In genomic region chr8:89245131-89245751, GRCm38 (mm10) we compare ENCODE assay signal across 8 mouse cellular contexts.
DNase-seq lines count a peak whose midpoint lies in the region; ATAC-seq and TF ChIP-seq lines count a peak whose summit lies in the region.

No protein-coding gene starts in this region.

- no peak overlapping the region for H3K27ac ChIP-seq in lung, embryonic 14.5 days (ENCODE audit: low read depth)
- H3K27ac ChIP-seq in forebrain, embryonic 13.5 days: no peak overlapping the region
- H3K27ac ChIP-seq in limb, embryonic 14.5 days (replicated peaks; ENCODE audit: low read depth, low read length): no peak overlapping the region
- H3K27ac ChIP-seq in stomach, postnatal 0 days (replicated peaks): no peak overlapping the region

- H3K4me2 ChIP-seq in lung, embryonic 14.5 days: peak overlapping the region; percentile 41
- H3K4me2 ChIP-seq in forebrain, embryonic 13.5 days: peak overlapping the region; percentile 54
- peak overlapping the region; percentile 45 for H3K4me2 ChIP-seq in limb, embryonic 14.5 days (replicated peaks; ENCODE audit: low read depth, low read length, severe bottlenecking)
- 0 out of 2 replicates have a peak overlapping the region, but pooled peaks have one; percentile 23 for H3K4me2 ChIP-seq in stomach, postnatal 0 days (replicated peaks; ENCODE audit: low read depth)

- ATAC-seq in lung, embryonic 14.5 days (ENCODE audit: insufficient read depth): no peak
- peak; percentile 50; the same call in 1 of the 2 replicates for ATAC-seq in forebrain, embryonic 13.5 days
- ATAC-seq in limb, embryonic 14.5 days (ENCODE audit: low FRiP score, low read depth): no peak
- ATAC-seq in stomach, postnatal 0 days (ENCODE audit: low FRiP score, low TSS enrichment): no peak

- DNase-seq in lung, embryonic 14.5 days: peak; percentile 30
- DNase-seq in lung, postnatal 4 days: no peak
- peak; percentile 24 for DNase-seq in limb, embryonic 14.5 days (ENCODE audit: low spot score)
- no peak for DNase-seq in stomach, postnatal 0 days (ENCODE audit: low spot score)
- DNase-seq in gastrocnemius, adult 18-20 months (ENCODE audit: low spot score): no peak
- DNase-seq in cerebellum, adult 11 months: no peak
- DNase-seq in adipocyte (ENCODE audit: low spot score): no peak

- no peaks in the 10 kb centered on the region for H3K9me3 ChIP-seq in lung, embryonic 14.5 days (ENCODE audit: low read depth, low read length)
- H3K9me3 ChIP-seq in forebrain, embryonic 13.5 days (replicated peaks): no peaks in the 10 kb centered on the region
- H3K9me3 ChIP-seq in limb, embryonic 14.5 days (ENCODE audit: control insufficient read depth, low read length): no peaks in the 10 kb centered on the region
- no peaks in the 10 kb centered on the region for H3K9me3 ChIP-seq in stomach, postnatal 0 days (ENCODE audit: control insufficient read depth, low read length)

- H3K9ac ChIP-seq in lung, embryonic 14.5 days: no peak overlapping the region
- peak overlapping the region; percentile 53 for H3K9ac ChIP-seq in forebrain, embryonic 13.5 days
- H3K9ac ChIP-seq in limb, embryonic 14.5 days (ENCODE audit: low read depth, low read length, severe bottlenecking): peak overlapping the region; percentile 43
- H3K9ac ChIP-seq in stomach, postnatal 0 days (ENCODE audit: low read length): no peak overlapping the region

- H3K4me1 ChIP-seq in lung, embryonic 14.5 days (ENCODE audit: insufficient read depth): no peaks in the 10 kb centered on the region
- H3K4me1 ChIP-seq in forebrain, embryonic 13.5 days: peaks cover 28% of the 10 kb centered on the region
- H3K4me1 ChIP-seq in limb, embryonic 14.5 days (ENCODE audit: control insufficient read depth, insufficient read depth, low read length): peaks cover 7% of the 10 kb centered on the region
- no peaks in the 10 kb centered on the region for H3K4me1 ChIP-seq in stomach, postnatal 0 days (replicated peaks; ENCODE audit: control insufficient read depth, insufficient read depth)

- H3K4me3 ChIP-seq in lung, embryonic 14.5 days (ENCODE audit: low read depth, low read length): no peak overlapping the region
- peak overlapping the region; percentile 19 for H3K4me3 ChIP-seq in forebrain, embryonic 13.5 days
- peak overlapping the region; percentile 16 for H3K4me3 ChIP-seq in limb, embryonic 14.5 days (replicated peaks; ENCODE audit: low read length)
- H3K4me3 ChIP-seq in stomach, postnatal 0 days (ENCODE audit: low read depth, low read length): no peak overlapping the region

- no peak for TF ChIP-seq POLR2A in limb, embryonic 14.5 days (IDR thresholded peaks at IDR 0.05; ENCODE audit: borderline replicate concordance, extremely low read depth, insufficient read depth, insufficient read length)

- no peaks in the 10 kb centered on the region for H3K27me3 ChIP-seq in lung, embryonic 14.5 days (ENCODE audit: insufficient read depth, low read length)
- H3K27me3 ChIP-seq in forebrain, embryonic 13.5 days: peaks cover 12% of the 10 kb centered on the region
- peaks cover 10% of the 10 kb centered on the region; the same call in 1 of the 2 replicates for H3K27me3 ChIP-seq in limb, embryonic 14.5 days (ENCODE audit: control insufficient read depth, insufficient read depth, low read length)
- no peaks in the 10 kb centered on the region for H3K27me3 ChIP-seq in stomach, postnatal 0 days (ENCODE audit: control insufficient read depth, insufficient read depth, low read length)

- H3K36me3 ChIP-seq in lung, embryonic 14.5 days (ENCODE audit: insufficient read depth): no peaks in the 10 kb centered on the region
- no peaks in the 10 kb centered on the region for H3K36me3 ChIP-seq in forebrain, embryonic 13.5 days (ENCODE audit: poor library complexity, severe bottlenecking)
- H3K36me3 ChIP-seq in limb, embryonic 14.5 days (ENCODE audit: control insufficient read depth, insufficient read depth, low read length): no peaks in the 10 kb centered on the region
- no peaks in the 10 kb centered on the region for H3K36me3 ChIP-seq in stomach, postnatal 0 days (ENCODE audit: control insufficient read depth, insufficient read depth, low read length)

- TF ChIP-seq CTCF in lung, embryonic 14.5 days (IDR thresholded peaks at IDR 0.05; ENCODE audit: low read depth): no peak
- no peak for TF ChIP-seq CTCF in stomach, postnatal 0 days (IDR thresholded peaks at IDR 0.05; ENCODE audit: low read depth)

- TF ChIP-seq EP300 in stomach, postnatal 0 days (optimal IDR thresholded peaks at IDR 0.05): no peak

- WGBS in lung, embryonic 14.5 days: 29% methylated on average over 25 of the region's 25 CpGs
- WGBS in forebrain, embryonic 13.5 days: 9% methylated on average over 25 of the region's 25 CpGs
- WGBS in limb, embryonic 14.5 days: 21% methylated on average over 25 of the region's 25 CpGs
- 32% methylated on average over 25 of the region's 25 CpGs for WGBS in stomach, postnatal 0 days

Comparison
In these comparisons a context has a peak if more than half of its experiments do, and no peak if none do; other contexts are left out.
1. DNase-seq: peak in lung, embryonic 14.5 days (single experiment) and limb, embryonic 14.5 days (single experiment); none in lung, postnatal 4 days (0 of 2), stomach, postnatal 0 days (single experiment), gastrocnemius, adult 18-20 months (single experiment), cerebellum, adult 11 months (single experiment) and adipocyte (single experiment).
2. H3K4me3 ChIP-seq: peak in forebrain, embryonic 13.5 days (single experiment) and limb, embryonic 14.5 days (single experiment); none in lung, embryonic 14.5 days (single experiment) and stomach, postnatal 0 days (single experiment).
3. H3K9ac ChIP-seq: peak in forebrain, embryonic 13.5 days (single experiment) and limb, embryonic 14.5 days (single experiment); none in lung, embryonic 14.5 days (single experiment) and stomach, postnatal 0 days (single experiment).
4. Peak in every context shown above with its lines, with median percentiles within 50 percentile points of each other: H3K4me2 ChIP-seq.